Mouse (Mus musculus) liver, embryonic 16.5 days (tissue): ENCODE results near the gene Snx8. TPM values are rescaled to one million over a fixed set of nuclear protein-coding genes. Genes with fewer than 3 reads are reported as not detected.

ENCODE experiments used
- ATAC-seq: fragments of 200-750 bp; cut with Nextera tagmentation; 2 replicates; pipeline ENCODE4 v1.8.0; 2017; ENCODE audit warnings: low read depth, mild to moderate bottlenecking, moderate number of reproducible peaks, moderate library complexity
- H3K27ac ChIP-seq: fragments of 300-500 bp; sonication (generic); 2 replicates; pipeline ENCODE4 v1.5.1; 2014; ENCODE audit warnings: mild to moderate bottlenecking, low read length
- H3K27me3 ChIP-seq: fragments of 300-500 bp; sonication (generic); 2 replicates; pipeline ENCODE4 v1.6.1; 2014; ENCODE audit warnings: low read depth, low read length, mixed read lengths; ENCODE audit not compliant: control insufficient read depth, insufficient read depth
- H3K36me3 ChIP-seq: fragments of 300-500 bp; sonication (generic); 2 replicates; pipeline ENCODE4 v1.6.1; 2014; ENCODE audit warnings: mild to moderate bottlenecking; ENCODE audit not compliant: control insufficient read depth, insufficient read depth
- H3K4me1 ChIP-seq: fragments of 300-500 bp; sonication (generic); 2 replicates; pipeline ENCODE4 v1.6.1; 2014; ENCODE audit warnings: low read depth, low read length, mixed read lengths; ENCODE audit not compliant: control insufficient read depth
- H3K4me2 ChIP-seq: fragments of 300-500 bp; sonication (generic); 2 replicates; pipeline ENCODE4 v1.6.1; 2014; ENCODE audit warnings: low read depth, low read length, mixed read lengths
- H3K4me3 ChIP-seq: fragments of 300-500 bp; sonication (generic); 2 replicates; pipeline ENCODE4 v1.5.1; 2014; ENCODE audit warnings: low read depth, mild to moderate bottlenecking, low read length
- H3K9ac ChIP-seq: fragments of 300-500 bp; sonication (generic); 2 replicates; pipeline ENCODE4 v1.6.1; 2014; ENCODE audit warnings: low read depth, low read length
- H3K9me3 ChIP-seq: fragments of 300-500 bp; sonication (generic); replicated peaks from 2 replicates; pipeline ENCODE4 v1.6.1; 2016; ENCODE audit warnings: low read length; ENCODE audit not compliant: control insufficient read depth
- WGBS: fragments of 180-500 bp; shearing (Covaris S2); extraction: QIAGEN DNeasy Blood & Tissue Kit; methylation state at CpG from one replicate; pipeline ENCODE4 v1.1.7; 2014; ENCODE audit not compliant: insufficient replicate concordance; 5-methylcytosine and 5-hydroxymethylcytosine counted together
- polyA plus RNA-seq: library from polyadenylated mRNA; unstranded; fragments of >200 nt; fragmentation: Nextera tagmentation; extraction: Ambion mirVana; gene quantifications from 2 replicates; pipeline ENCODE4 v1.2.1, GENCODE M21; 2015

The Snx8 gene
- 10.9 and 11.1 TPM in 2 replicates for polyA plus RNA-seq

DNA sequence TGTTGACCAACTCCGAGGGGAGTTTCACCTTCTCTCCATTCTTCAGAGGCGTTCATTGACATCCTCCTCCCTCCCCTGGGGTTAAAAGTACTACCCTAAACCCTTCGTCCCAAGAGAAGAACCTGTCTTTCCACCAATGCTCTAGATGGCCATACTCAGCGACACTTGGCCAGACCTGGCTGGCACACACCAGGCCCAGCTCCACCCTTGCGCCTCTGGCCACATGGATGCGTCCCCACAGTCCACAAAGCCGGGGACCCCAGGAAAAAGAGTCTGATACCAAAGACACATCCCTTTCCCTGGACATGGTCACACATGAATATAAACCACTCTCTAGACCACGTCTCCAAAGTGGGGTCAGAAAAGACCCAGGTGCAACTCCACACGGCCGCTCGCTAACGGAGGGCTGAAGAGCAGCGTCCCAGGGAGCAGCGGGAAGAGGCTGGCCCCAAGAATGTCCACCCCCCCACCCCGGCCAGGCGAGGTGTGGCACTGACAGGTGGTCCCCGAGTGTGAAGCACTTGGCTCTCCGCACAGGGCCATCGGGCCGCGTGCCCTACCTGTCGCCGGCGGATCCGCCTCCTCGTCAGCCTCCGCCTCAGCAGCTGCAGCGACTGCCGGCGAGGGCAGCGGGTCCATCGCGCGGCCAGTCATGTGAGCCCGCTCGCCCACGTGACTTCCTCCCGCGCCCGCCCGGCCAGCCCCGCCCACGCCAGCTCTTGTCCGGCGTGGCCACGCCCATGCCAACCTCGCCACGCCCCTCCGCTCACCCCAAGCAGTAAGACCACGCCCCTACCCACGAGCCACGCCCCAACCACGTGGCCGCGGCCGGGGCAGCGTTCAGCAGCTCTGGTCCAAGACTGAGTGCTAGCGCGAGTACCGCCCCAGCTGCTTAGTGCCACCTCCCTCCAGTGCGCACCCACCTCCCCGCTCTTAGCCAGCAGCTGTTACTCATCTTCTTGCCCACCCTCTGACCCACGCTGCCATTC, at the start of gene Snx8:
Snx8 (minus strand) TSS at position 675 of the 989 bp plus-strand sequence.
- H3K4me1 ChIP-seq: peaks cover 22% of the 10 kb centered on the region
- under 1% methylated on average over 63 of the region's 63 CpGs for WGBS
- H3K9ac ChIP-seq: peak within 1 kb of the TSS; percentile 70
- peak within 1 kb of the TSS; percentile 67 for H3K4me3 ChIP-seq
- peak within 1 kb of the TSS; percentile 96 for H3K4me2 ChIP-seq
- no peaks in the 10 kb centered on the region; the same call in 1 of the 2 replicates for H3K27me3 ChIP-seq
- ATAC-seq: peak; percentile 87
- H3K9me3 ChIP-seq: no peaks in the 10 kb centered on the region
- peak within 1 kb of the TSS; percentile 35; the same call in 1 of the 2 replicates for H3K27ac ChIP-seq
- no peaks in the 10 kb centered on the region for H3K36me3 ChIP-seq

DNA sequence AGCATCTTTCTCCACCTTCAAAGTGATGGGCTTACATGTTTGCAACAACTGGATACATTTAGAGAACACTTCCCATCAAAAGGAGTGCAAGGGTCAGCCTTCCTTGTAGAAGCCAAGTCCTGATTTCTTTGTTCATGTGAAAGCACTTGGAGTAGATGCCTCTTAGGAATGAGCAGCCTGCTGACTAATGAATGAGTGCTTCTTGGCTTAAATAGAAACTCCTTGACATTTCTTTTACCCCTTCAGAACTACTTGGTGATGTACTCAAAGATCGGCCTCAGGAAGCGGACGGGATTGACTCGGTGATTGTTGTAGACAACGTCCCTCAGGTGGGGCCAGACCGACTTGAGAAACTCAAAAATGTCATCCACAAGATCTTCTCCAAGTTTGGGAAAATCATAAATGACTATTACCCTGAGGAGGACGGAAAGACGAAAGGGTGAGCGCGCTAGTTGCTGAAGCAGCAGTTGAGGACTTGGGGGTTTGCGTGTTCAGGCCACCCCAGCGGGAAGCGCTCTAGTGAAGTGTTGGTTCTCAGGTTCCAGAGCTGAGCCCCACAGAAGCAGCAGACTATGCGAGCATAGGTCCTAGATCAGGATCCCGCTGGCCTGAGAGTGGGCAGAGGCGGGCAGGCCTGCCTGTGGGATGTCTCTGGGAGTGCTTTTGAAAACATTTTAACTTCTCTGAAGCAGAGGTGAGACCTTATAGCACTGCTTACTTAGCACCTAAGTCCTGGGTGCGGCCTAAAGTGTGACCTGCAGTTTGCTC, 36.1 kb upstream of the Snx8 start:
- no peaks in the 10 kb centered on the region for H3K27me3 ChIP-seq

DNA sequence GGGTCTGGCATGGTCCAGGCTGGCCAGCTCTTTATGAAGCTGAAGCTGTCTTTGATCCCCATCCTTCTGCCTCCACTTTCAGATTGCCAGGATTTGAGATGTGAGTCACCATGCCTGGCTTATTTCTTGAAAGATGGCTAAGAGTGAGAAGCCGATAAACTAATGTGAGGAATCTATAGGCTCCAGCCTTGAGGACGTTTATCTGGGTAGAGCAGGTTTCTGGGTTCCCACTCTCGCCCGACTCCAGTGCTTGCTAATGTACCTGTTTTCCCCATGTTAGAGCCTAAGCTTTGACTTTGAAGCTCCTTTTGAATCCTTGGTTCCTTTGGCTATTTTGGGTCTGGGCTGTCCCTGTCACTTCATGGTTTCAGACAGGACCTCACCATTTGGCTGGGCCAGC, 31.6 kb upstream of the Snx8 start:
- Histone ChIP-seq H3K4me1 (peaks cover 24% of the 10 kb centered on the region), H3K9ac (peak overlapping the region; percentile 89), H3K36me3 (peaks cover 5% of the 10 kb centered on the region; the same call in 1 of the 2 replicates), H3K27ac (peak overlapping the region; percentile 20; the same call in 1 of the 2 replicates), H3K4me2 (peak overlapping the region; percentile 83), H3K27me3 (no peaks in the 10 kb centered on the region), H3K4me3 (peak overlapping the region; percentile 91), H3K9me3 (no peaks in the 10 kb centered on the region)
- 13% methylated on average over 4 of the region's 4 CpGs for WGBS
- no peak for ATAC-seq

More for the DNA sequence above, 36.1 kb upstream of the Snx8 start:
- ATAC-seq: no peak
- Histone ChIP-seq H3K9me3 (no peaks in the 10 kb centered on the region), H3K4me2 (no peak overlapping the region), H3K4me3 (no peak overlapping the region), H3K27ac (no peak overlapping the region), H3K9ac (no peak overlapping the region), H3K4me1 (peaks cover 18% of the 10 kb centered on the region), H3K36me3 (peaks cover 39% of the 10 kb centered on the region)
- WGBS: 87% methylated on average over 17 of the region's 17 CpGs

DNA sequence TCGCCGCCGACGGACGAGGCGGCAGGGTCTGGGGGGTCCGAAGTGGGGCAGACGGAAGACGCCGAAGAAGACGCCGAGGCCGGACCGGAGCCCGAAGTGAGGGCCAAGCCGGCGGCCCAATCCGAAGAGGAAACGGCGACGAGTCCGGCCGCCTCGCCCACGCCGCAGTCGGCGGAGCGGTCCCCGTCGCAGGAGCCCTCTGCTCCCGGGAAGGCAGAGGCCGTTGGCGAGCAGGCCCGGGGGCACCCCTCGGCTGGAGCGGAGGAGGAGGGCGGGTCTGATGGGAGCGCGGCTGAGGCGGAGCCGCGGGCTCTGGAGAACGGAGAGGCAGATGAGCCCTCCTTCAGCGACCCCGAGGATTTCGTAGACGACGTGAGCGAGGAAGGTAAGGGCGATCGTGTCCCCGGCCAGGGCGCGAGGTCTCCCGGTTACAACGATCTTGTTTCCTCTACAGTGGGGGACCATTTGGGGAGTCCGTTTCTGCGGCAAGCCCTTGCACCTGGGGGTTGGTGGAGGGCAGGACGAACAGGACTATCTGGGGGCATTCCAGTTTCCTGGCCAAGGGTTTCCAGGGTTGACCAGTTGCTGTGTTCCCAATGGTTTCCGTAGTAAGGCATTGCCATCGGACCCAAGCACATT, 30.5 kb upstream of the Snx8 start:
- H3K4me1 ChIP-seq: peaks cover 24% of the 10 kb centered on the region
- peak; percentile 69 for ATAC-seq

DNA sequence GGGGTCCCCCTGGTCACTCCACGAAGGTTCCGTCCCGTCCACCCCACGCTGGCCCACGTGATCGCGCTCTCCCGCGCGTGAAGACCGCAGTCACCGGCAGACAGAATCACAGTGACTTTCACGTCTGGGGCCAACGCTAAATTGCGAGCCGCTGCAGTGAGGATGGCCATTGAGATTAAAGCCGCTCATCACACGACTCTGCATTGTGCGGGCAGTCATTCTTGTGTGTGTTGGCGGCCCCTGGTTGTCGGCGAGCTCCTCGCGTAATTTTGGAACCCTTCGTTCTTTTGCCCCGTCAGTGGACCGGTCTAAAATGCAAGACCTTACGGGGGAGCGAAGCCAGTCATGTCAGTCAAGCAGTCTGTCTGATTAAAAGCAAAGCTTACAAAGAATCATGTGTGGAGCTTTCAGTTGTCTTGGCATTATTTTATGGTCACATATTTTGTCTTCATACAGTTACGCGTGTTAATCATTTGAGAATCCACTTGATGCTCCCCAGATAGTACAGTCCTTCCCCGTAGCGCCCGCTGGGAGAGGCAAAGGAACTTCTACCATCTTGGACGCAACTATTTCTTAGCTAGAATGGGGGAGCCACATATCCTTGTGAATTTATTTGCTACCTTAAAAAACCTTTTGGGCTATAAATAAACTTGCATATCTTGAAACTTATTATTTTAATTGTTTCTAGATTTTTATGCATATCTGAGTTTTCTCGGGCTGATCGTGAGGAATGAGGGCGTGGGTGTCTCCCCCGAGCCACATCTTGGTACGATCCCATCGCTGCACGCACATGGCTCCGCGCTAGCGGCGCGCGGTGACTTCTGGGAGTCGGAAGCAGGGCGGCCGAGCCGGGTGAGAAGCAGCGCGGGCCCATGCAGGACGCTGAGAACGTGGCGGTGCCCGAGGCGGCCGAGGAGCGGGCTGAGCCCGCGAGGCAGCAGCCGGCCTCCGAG, 29.7 kb upstream of the Snx8 start, which contains the start of gene Eif3b:
Eif3b (plus strand) TSS at position 840 of the 953 bp plus-strand sequence.
- Histone ChIP-seq H3K27ac (peak within 1 kb of the TSS; percentile 92), H3K4me3 (peak within 1 kb of the TSS; percentile 91), H3K36me3 (peaks cover 2% of the 10 kb centered on the region; the same call in 1 of the 2 replicates), H3K4me1 (peaks cover 24% of the 10 kb centered on the region), H3K27me3 (no peaks in the 10 kb centered on the region), H3K4me2 (peak within 1 kb of the TSS; percentile 90), H3K9me3 (no peaks in the 10 kb centered on the region), H3K9ac (peak within 1 kb of the TSS; percentile 89)
- ATAC-seq: peak; percentile 92
- under 1% methylated on average over 65 of the region's 65 CpGs for WGBS

More for the DNA sequence above, 30.5 kb upstream of the Snx8 start:
- Histone ChIP-seq H3K36me3 (peaks cover 2% of the 10 kb centered on the region; the same call in 1 of the 2 replicates), H3K9ac (peak overlapping the region; percentile 89), H3K4me3 (peak overlapping the region; percentile 91), H3K9me3 (no peaks in the 10 kb centered on the region), H3K27ac (peak overlapping the region; percentile 76), H3K4me2 (peak overlapping the region; percentile 83), H3K27me3 (no peaks in the 10 kb centered on the region)
- WGBS: 0% methylated on average over 62 of the region's 62 CpGs

DNA sequence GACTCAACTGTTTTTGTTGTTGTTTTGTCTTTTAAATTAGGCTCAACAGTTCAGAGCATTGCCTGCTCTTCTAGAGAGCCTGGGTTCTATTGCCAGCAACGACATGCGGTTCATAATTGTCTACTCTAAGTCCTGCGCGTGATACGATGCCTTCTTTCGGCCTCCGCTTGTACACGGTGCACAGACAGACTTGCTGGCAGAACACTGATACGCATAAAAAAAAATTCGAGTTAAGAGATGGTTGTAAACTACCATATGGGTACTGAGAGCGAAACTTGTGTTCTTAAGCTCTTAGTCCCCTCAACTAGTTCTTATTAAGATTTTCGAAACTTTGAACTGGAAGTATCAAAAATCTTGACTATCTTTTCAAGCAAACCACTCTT, 29.0 kb upstream of the Snx8 start:
- peak overlapping the region; percentile 81 for H3K9ac ChIP-seq
- ATAC-seq: no peak
- under 1% methylated on average over 12 of the region's 12 CpGs for WGBS
- peaks cover 2% of the 10 kb centered on the region; the same call in 1 of the 2 replicates for H3K36me3 ChIP-seq
- H3K4me2 ChIP-seq: peak overlapping the region; percentile 90
- no peaks in the 10 kb centered on the region for H3K9me3 ChIP-seq
- H3K4me1 ChIP-seq: peaks cover 24% of the 10 kb centered on the region
- H3K27ac ChIP-seq: peak overlapping the region; percentile 92
- peak overlapping the region; percentile 91 for H3K4me3 ChIP-seq
- H3K27me3 ChIP-seq: no peaks in the 10 kb centered on the region

DNA sequence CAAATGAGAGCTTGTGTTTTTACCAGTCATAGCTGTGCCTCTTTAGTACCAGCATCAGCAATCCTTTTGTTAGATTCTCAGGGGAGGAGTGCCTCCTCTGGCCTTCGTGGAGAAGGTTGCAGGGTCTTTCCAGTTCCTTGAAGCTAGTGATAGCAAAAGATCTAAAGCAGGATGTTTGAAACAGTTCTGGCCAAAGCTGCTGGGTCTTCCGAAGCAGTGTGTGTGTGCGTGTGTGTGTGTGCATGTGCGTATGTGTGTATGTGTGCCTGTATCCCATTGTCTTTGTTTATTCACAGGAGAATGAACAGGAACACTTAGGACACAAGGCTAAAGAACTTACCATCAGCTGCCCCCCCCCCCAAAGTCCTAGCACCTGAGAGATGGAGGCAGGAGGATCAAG, 25.6 kb upstream of the Snx8 start:
- no peaks in the 10 kb centered on the region for H3K36me3 ChIP-seq
- H3K27me3 ChIP-seq: no peaks in the 10 kb centered on the region
- no peaks in the 10 kb centered on the region for H3K9me3 ChIP-seq
- no peak overlapping the region for H3K27ac ChIP-seq
- no peak overlapping the region for H3K9ac ChIP-seq
- peaks cover 4% of the 10 kb centered on the region for H3K4me1 ChIP-seq
- no peak for ATAC-seq
- no peak overlapping the region for H3K4me2 ChIP-seq
- no peak overlapping the region for H3K4me3 ChIP-seq
- 58% methylated on average over 4 of the region's 4 CpGs for WGBS
